Mouse (Mus musculus): ENCODE results near the gene Tyw1.
"Not testable (repeated sequence)": the region's sequence is repeated elsewhere in the genome, so short reads cannot be mapped to it uniquely, and the experiment has no call there.

Tyw1 gene

GRCm38 (mm10) chr5:130255017-130255720, at the start of gene Tyw1, which contains the start of gene Sbds:
Gene Tyw1, plus strand, starts transcription at chr5:130255619.
Gene Sbds, minus strand, starts transcription at chr5:130255530.
- peak; percentile 98 for DNase-seq (ENCODE audit: low read depth, low spot score)

GRCm38 (mm10) chr5:130207299-130207698, 48.1 kb upstream of the Tyw1 start:
- no peak for DNase-seq (ENCODE audit: low read depth, low spot score)

- no peak for DNase-seq (ENCODE audit: low read depth, low spot score)
Observed at GRCm38 (mm10) chr5:130212956-130213355, 42.5 kb upstream of the Tyw1 start.

- no peak for DNase-seq (ENCODE audit: low read depth, low spot score)
Observed at GRCm38 (mm10) chr5:130216781-130217180, 38.6 kb upstream of the Tyw1 start, which contains the start of gene Tmem248. Gene Tmem248, plus strand, starts transcription at chr5:130217081.

- DNase-seq (ENCODE audit: low read depth, low spot score) = no peak
Observed at GRCm38 (mm10) chr5:130217406-130217805, 38.0 kb upstream of the Tyw1 start.

- no peak for DNase-seq (ENCODE audit: low read depth, low spot score)
Observed at GRCm38 (mm10) chr5:130218336-130218735, 37.1 kb upstream of the Tyw1 start.

GRCm38 (mm10) chr5:130221316-130221715, 34.1 kb upstream of the Tyw1 start:
- no peak for DNase-seq (ENCODE audit: low read depth, low spot score)

- DNase-seq (ENCODE audit: low read depth, low spot score) = no peak
Observed at GRCm38 (mm10) chr5:130221760-130222145, 33.7 kb upstream of the Tyw1 start.

- peak; percentile 88 for DNase-seq (ENCODE audit: low read depth, low spot score)
Observed at GRCm38 (mm10) chr5:130222146-130223004, 33.0 kb upstream of the Tyw1 start.

GRCm38 (mm10) chr5:130226790-130227189, 28.6 kb upstream of the Tyw1 start:
- no peak for DNase-seq (ENCODE audit: low read depth, low spot score)

- no peak for DNase-seq (ENCODE audit: low read depth, low spot score)
Observed at GRCm38 (mm10) chr5:130228120-130228519, 27.3 kb upstream of the Tyw1 start.

- DNase-seq (ENCODE audit: low read depth, low spot score) = no peak
Observed at GRCm38 (mm10) chr5:130236302-130236701, 19.1 kb upstream of the Tyw1 start.

GRCm38 (mm10) chr5:130239236-130239635, 16.2 kb upstream of the Tyw1 start:
- DNase-seq (ENCODE audit: low read depth, low spot score) = no peak

- DNase-seq (ENCODE audit: low read depth, low spot score) = no peak
Observed at GRCm38 (mm10) chr5:130239856-130240255, 15.6 kb upstream of the Tyw1 start.

GRCm38 (mm10) chr5:130241426-130241825, 14.0 kb upstream of the Tyw1 start:
- DNase-seq (ENCODE audit: low read depth, low spot score) = no peak

- no peak for DNase-seq (ENCODE audit: low read depth, low spot score)
Observed at GRCm38 (mm10) chr5:130247823-130248222, 7.6 kb upstream of the Tyw1 start.

GRCm38 (mm10) chr5:130254164-130255016, 1.0 kb upstream of the Tyw1 start:
- DNase-seq (ENCODE audit: low read depth, low spot score) = no peak

- not testable (repeated sequence) for DNase-seq (ENCODE audit: low read depth, low spot score)
Observed at GRCm38 (mm10) chr5:130255799-130256525, 543 bp downstream of the Tyw1 start.

- DNase-seq (ENCODE audit: low read depth, low spot score) = peak; percentile 90
Observed at GRCm38 (mm10) chr5:130256678-130257271, 1.4 kb downstream of the Tyw1 start.

GRCm38 (mm10) chr5:130257303-130257702, 1.9 kb downstream of the Tyw1 start:
- DNase-seq (ENCODE audit: low read depth, low spot score) = no peak

- no peak for DNase-seq (ENCODE audit: low read depth, low spot score)
Observed at GRCm38 (mm10) chr5:130263454-130263853, 8.0 kb downstream of the Tyw1 start.
